Mouse (Mus musculus) cerebellum, adult 2 months (tissue): ENCODE results near the gene Ankrd33.

Source experiments
- CTCF ChIP-seq: fragments of 200-500 bp; IDR thresholded peaks from 2 replicates; pipeline ENCODE4 v1.5.1; 2011; ENCODE audit warnings: low read depth, mild to moderate bottlenecking, control low read depth, low read length, moderate library complexity, borderline replicate concordance; ENCODE audit not compliant: insufficient read depth
- POLR2A ChIP-seq: fragments of 200-500 bp; IDR thresholded peaks from 2 replicates; pipeline ENCODE4 v1.6.1; 2011; ENCODE audit warnings: low read length, control low read depth, borderline replicate concordance; ENCODE audit not compliant: insufficient read depth

DNA sequence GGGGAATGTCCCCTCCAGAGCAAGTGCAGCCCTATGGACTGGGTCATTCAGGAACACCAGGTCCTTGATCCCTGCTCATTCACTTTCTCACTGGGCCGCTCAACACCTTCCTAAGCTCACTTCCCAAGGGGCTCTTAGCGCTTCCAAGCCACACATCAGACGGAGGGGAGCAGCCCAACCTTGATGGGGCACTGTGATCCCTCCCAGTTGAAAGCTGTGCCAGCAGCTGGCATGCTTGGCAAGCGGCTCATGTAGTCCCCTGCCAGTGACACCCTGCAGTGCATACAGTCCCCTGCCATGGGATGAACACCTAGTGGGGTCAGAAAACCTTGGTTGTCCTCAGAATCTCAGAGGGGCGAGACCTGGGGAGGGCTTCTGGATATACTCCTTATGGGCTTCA, 41.5 kb upstream of the Ankrd33 start:
- TF ChIP-seq CTCF: no peak
- no peak for TF ChIP-seq POLR2A
